Mouse (Mus musculus): ENCODE data around the gene Slc4a4.

Slc4a4 gene

GRCm38 (mm10) chr5:88916501-88916971 is 29.9 kb downstream of the Slc4a4 start:
- no peak for DNase-seq (ENCODE audit: low read depth, low spot score)

- DNase-seq (ENCODE audit: low read depth, low spot score), result no peak
Observed at GRCm38 (mm10) chr5:88917221-88917620, 30.6 kb downstream of the Slc4a4 start.

- DNase-seq (ENCODE audit: low read depth, low spot score), result no peak
Observed at GRCm38 (mm10) chr5:88917630-88918029, 31.0 kb downstream of the Slc4a4 start.

- peak; percentile 6 for DNase-seq (ENCODE audit: low read depth, low spot score)
Observed at GRCm38 (mm10) chr5:88918538-88918937, 31.9 kb downstream of the Slc4a4 start.

- DNase-seq (ENCODE audit: low read depth, low spot score), result no peak
Observed at GRCm38 (mm10) chr5:88925576-88925975, 39.0 kb downstream of the Slc4a4 start.

GRCm38 (mm10) chr5:88928201-88928916 is 41.7 kb downstream of the Slc4a4 start:
- DNase-seq (ENCODE audit: low read depth, low spot score), result peak; percentile 27

GRCm38 (mm10) chr5:88929392-88930094 is 42.9 kb downstream of the Slc4a4 start:
- peak; percentile 50 for DNase-seq (ENCODE audit: low read depth, low spot score)

GRCm38 (mm10) chr5:88930129-88930528 is 43.5 kb downstream of the Slc4a4 start:
- DNase-seq (ENCODE audit: low read depth, low spot score), result no peak

- DNase-seq (ENCODE audit: low read depth, low spot score), result peak; percentile 11
Observed at GRCm38 (mm10) chr5:88930611-88931010, 44.0 kb downstream of the Slc4a4 start.

GRCm38 (mm10) chr5:88931176-88931575 is 44.6 kb downstream of the Slc4a4 start:
- DNase-seq (ENCODE audit: low read depth, low spot score), result no peak

GRCm38 (mm10) chr5:88933454-88933853 is 46.8 kb downstream of the Slc4a4 start:
- no peak for DNase-seq (ENCODE audit: low read depth, low spot score)

GRCm38 (mm10) chr5:88933946-88934345 is 47.3 kb downstream of the Slc4a4 start:
- no peak for DNase-seq (ENCODE audit: low read depth, low spot score)

- no peak for DNase-seq (ENCODE audit: low read depth, low spot score)
Observed at GRCm38 (mm10) chr5:88938208-88938607, 51.6 kb downstream of the Slc4a4 start.

GRCm38 (mm10) chr5:88939151-88939550 is 52.5 kb downstream of the Slc4a4 start:
- DNase-seq (ENCODE audit: low read depth, low spot score), result no peak

- DNase-seq (ENCODE audit: low read depth, low spot score), result no peak
Observed at GRCm38 (mm10) chr5:88939782-88940181, 53.2 kb downstream of the Slc4a4 start.

GRCm38 (mm10) chr5:88941905-88942304 is 55.3 kb downstream of the Slc4a4 start:
- no peak for DNase-seq (ENCODE audit: low read depth, low spot score)

- DNase-seq (ENCODE audit: low read depth, low spot score), result no peak
Observed at GRCm38 (mm10) chr5:88945661-88946339, 59.2 kb downstream of the Slc4a4 start.

- no peak for DNase-seq (ENCODE audit: low read depth, low spot score)
Observed at GRCm38 (mm10) chr5:88950337-88950736, 63.7 kb downstream of the Slc4a4 start.

GRCm38 (mm10) chr5:88952757-88953577 is 66.3 kb downstream of the Slc4a4 start:
- DNase-seq (ENCODE audit: low read depth, low spot score), result no peak

GRCm38 (mm10) chr5:88957735-88958134 is 71.1 kb downstream of the Slc4a4 start:
- DNase-seq (ENCODE audit: low read depth, low spot score), result no peak

- no peak for DNase-seq (ENCODE audit: low read depth, low spot score)
Observed at GRCm38 (mm10) chr5:88958966-88959365, 72.3 kb downstream of the Slc4a4 start.

GRCm38 (mm10) chr5:88959412-88959811 is 72.8 kb downstream of the Slc4a4 start:
- DNase-seq (ENCODE audit: low read depth, low spot score), result no peak
